Mouse (Mus musculus): ENCODE data around the gene Zfp457.

The Zfp457 gene

DNA sequence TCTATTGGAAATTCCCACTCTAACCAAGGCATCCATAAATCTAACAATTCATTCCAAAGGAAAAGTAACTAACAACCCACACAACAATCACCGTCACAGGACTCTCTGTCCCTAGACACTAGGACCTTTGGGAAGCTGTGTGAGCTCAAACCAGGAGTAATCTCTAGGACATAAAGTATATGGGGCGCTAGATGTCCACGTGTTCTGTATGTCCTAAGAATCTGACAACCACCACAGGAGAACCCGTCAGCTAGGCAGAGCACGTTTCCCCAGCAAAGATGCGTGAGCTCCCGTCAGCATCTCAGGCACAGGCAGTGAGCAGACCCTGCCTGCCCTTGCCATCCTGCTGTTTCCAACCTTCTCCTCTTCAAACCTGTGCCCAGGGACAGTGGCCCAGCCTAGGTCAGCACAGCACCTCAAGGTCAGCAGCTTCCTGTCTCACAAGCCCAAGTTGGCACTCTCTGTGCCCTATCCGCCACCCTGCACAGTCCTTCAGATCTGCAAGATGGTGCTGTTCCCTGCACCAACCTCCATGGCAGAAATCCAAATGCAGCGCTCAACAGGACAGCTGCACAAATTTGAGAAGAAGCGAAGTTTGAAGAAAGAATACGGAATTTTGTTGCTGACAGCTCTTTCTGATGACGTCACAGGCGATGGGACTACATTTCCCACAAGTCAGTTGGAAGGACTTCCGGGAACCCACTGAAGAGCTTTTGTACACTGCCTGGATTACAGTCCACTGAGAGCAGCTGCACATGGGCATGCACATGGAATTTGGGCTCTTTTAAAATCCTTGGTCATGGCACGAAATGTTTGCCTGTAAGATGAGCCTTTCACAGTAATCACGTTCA, at the start of gene Zfp457:
Gene Zfp457, minus strand, starts transcription at position 664 of the 851 bp plus-strand sequence.
- peak; percentile 88 for DNase-seq

GRCm38 (mm10) chr13:67351854-67352253, 45.6 kb upstream of the Zfp457 start:
- DNase-seq, result no peak

- DNase-seq, result no peak
Observed at GRCm38 (mm10) chr13:67343422-67343821, 37.1 kb upstream of the Zfp457 start.

GRCm38 (mm10) chr13:67332877-67333276, 26.6 kb upstream of the Zfp457 start:
- DNase-seq, result peak; percentile 6

GRCm38 (mm10) chr13:67332019-67332724, 25.9 kb upstream of the Zfp457 start, which contains the start of gene Zfp595:
TSS of gene Zfp595 (minus strand) at chr13:67332570.
- peak; percentile 84 for DNase-seq

DNA sequence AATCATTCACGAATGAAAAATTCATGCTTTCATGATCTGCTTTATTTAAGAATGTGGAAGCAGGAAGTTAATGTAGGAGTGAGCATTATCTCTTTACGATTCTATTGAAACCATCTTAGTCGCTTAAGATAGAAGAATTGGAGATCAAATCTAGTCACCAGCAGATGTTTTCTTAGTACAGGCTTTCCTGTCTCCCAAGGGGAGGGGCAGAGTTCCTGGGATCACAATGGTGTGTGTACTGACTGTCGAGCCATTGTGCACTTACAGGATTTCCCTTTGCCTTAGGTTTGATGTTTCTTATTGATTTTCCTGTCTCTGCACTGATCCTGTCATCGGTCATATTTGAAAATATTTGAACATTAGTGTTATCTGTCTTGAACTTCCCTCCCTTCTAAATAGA, 433 bp upstream of the Zfp457 start:
- DNase-seq, result no peak

DNA sequence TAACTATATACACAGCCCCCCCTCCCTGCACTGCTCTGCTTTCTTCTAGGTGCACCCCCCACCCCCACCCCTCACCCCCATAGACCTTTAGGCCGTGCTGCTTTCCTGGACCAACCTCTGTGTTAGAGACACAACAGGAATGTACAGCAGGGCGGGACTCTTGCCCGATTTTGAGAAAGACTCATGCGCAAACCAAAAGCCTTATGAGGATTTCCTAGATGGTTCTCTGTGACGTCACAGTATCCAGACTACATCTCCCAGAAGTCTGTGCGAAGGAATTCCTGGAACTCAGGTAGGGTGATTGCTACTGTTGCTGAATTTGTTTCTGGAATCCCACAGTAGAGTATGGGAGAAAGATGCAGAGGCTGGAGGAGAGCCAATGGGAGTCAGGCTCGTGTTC, 28.0 kb downstream of the Zfp457 start, which contains the start of gene Zfp458:
Gene Zfp458, minus strand, starts transcription at position 153 of the 400 bp plus-strand sequence.
- no peak for DNase-seq

DNA sequence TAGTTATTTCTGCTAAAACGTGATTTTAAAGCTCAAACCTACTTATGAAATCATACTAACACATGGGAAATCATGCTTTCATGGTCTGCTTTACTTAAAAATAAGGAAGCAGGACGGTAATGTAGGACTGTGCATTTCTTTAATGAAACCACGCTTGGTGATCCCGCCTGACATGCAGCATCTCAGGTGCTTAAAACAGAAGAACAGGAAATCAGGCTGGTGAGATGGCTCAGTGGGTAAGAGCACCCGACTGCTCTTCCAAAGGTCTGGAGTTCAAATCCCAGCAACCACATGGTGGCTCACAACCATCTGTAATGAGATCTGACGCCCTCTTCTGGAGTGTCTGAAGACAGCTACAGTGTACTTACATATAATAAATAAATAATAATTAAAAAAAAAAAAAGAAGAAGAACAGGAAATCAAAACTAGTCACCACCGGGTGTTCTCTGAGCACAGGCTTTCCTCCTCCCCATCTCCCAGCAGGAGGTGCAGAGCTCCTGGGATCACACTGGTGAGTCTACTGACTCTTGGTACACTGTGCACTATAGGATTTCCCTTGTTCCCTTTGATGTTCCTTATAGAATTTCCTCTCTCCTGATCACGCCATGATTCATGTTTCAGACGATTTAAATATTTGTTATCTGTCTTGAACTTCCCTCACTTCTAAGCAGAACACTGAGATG, 36.8 kb downstream of the Zfp457 start:
- DNase-seq, result peak; percentile 17

- peak; percentile 79 for DNase-seq
Observed at GRCm38 (mm10) chr13:67268568-67269369, 37.5 kb downstream of the Zfp457 start.
